Mouse (Mus musculus) heart, adult 2 months (tissue): ENCODE measurements around the gene Naa15.

Source experiments
- CTCF ChIP-seq: fragments of 200-600 bp; IDR thresholded peaks from 2 replicates; pipeline ENCODE4 v1.8.1; 2022; ENCODE audit warnings: antibody characterized with exemption, mild to moderate bottlenecking, moderate library complexity
- POLR2A ChIP-seq: fragments of 200-500 bp; IDR thresholded peaks from 2 replicates; pipeline ENCODE4 v1.6.1; 2011; ENCODE audit warnings: mild to moderate bottlenecking, low read depth, low read length, control low read depth; ENCODE audit not compliant: insufficient read depth

GRCm38 (mm10) chr3:51483741-51484359 is 68.9 kb downstream of the Naa15 start, which contains the start of gene Rab33b:
- TF ChIP-seq CTCF (peak; percentile 43), POLR2A (peak; percentile 94)
